Mouse (Mus musculus) hindbrain, embryonic 16.5 days (tissue): ENCODE measurements around the gene Tnfaip1. TPM values are rescaled to one million over a fixed set of nuclear protein-coding genes. Genes with fewer than 3 reads are reported as not detected.
"Not testable (repeated sequence)": the region's sequence is repeated elsewhere in the genome, so short reads cannot be mapped to it uniquely, and the experiment has no call there.

Experiments used
- ATAC-seq: fragments of 200-750 bp; cut with Nextera tagmentation; 2 replicates; pipeline ENCODE4 v1.8.0; 2017; ENCODE audit warnings: moderate TSS enrichment, moderate library complexity
- H3K27ac ChIP-seq: fragments of 300-500 bp; sonication (generic); 2 replicates; pipeline ENCODE4 v1.5.1; 2014; ENCODE audit warnings: low read depth, mild to moderate bottlenecking, control low read depth, low read length, moderate library complexity
- H3K27me3 ChIP-seq: fragments of 300-500 bp; sonication (generic); replicated peaks from 2 replicates; pipeline ENCODE4 v1.6.1; 2014; ENCODE audit warnings: low read length; ENCODE audit not compliant: control insufficient read depth, insufficient read depth
- H3K36me3 ChIP-seq: fragments of 300-500 bp; sonication (generic); 2 replicates; pipeline ENCODE4 v1.6.1; 2014; ENCODE audit warnings: mild to moderate bottlenecking, low read length, moderate library complexity, mixed read lengths; ENCODE audit not compliant: control insufficient read depth, insufficient read depth
- H3K4me1 ChIP-seq: fragments of 300-500 bp; sonication (generic); 2 replicates; pipeline ENCODE4 v1.6.1; 2014; ENCODE audit warnings: low read depth, low read length; ENCODE audit not compliant: control insufficient read depth, insufficient read depth
- H3K4me2 ChIP-seq: fragments of 300-500 bp; sonication (generic); 2 replicates; pipeline ENCODE4 v1.6.1; 2014; ENCODE audit warnings: mild to moderate bottlenecking, low read length, control low read depth, moderate library complexity
- H3K4me3 ChIP-seq: fragments of 300-500 bp; sonication (generic); 2 replicates; pipeline ENCODE4 v1.5.1; 2014; ENCODE audit warnings: mild to moderate bottlenecking, low read length, control low read depth, moderate library complexity
- H3K9ac ChIP-seq: fragments of 300-500 bp; sonication (generic); 2 replicates; pipeline ENCODE4 v1.6.1; 2014; ENCODE audit warnings: low read depth, mild to moderate bottlenecking, control low read depth, low read length, moderate library complexity
- H3K9me3 ChIP-seq: fragments of 300-500 bp; sonication (generic); 2 replicates; pipeline ENCODE4 v1.6.1; 2014; ENCODE audit warnings: mild to moderate bottlenecking, low read length, moderate library complexity; ENCODE audit not compliant: control insufficient read depth
- WGBS: fragments of 180-500 bp; shearing (Covaris S2); extraction: QIAGEN DNeasy Blood & Tissue Kit; methylation state at CpG from one replicate; pipeline ENCODE4 v1.1.7; 2014; 5-methylcytosine and 5-hydroxymethylcytosine counted together
- polyA plus RNA-seq: library from polyadenylated mRNA; unstranded; fragments of >200 nt; fragmentation: Nextera tagmentation; extraction: Ambion mirVana; gene quantifications from 2 replicates; pipeline ENCODE4 v1.2.1, GENCODE M21; 2015

Gene Tnfaip1
- polyA plus RNA-seq, result 69.3 and 70.8 TPM in 2 replicates

DNA sequence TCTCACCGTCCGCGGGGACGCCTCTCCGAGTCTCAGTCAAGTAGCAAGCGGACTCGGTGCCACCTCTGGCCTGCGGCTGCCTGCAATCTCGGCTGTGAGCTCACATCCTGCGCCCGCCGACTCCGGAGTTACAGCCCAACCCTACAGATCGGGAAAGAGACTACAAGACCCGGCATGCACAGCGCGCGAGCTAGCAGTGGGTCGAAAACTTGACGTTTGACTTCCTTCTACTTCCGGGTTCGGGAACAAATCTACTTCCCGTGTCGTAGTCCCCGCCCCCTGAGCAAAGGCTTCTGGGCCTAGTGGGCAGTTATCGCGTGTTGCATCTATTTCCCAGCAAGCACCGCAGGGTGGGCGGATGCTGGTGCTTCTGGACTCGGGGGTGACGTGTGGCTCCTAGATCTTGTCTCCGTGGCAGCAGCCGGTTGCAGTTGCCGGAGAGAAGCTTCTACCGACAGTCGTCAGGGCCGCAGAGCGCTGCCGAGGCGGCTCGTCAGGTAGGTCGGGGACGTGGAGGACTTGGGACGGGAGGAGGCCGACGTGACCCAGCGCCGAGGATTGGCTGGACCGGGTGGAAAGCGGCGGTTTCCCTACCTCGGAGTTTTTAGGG lies at the start of gene Tnfaip1, which contains the start of gene Ift20:
TSS of gene Tnfaip1 (minus strand) at position 253 of the 610 bp plus-strand sequence.
TSS of gene Ift20 (plus strand) at position 282 of the 610 bp plus-strand sequence.
- H3K27me3 ChIP-seq, result no peaks in the 10 kb centered on the region
- peak within 1 kb of the TSS; percentile 81 for H3K9ac ChIP-seq
- H3K4me2 ChIP-seq, result peak within 1 kb of the TSS; percentile 86
- peaks cover 26% of the 10 kb centered on the region for H3K4me1 ChIP-seq
- ATAC-seq, result peak; percentile 98
- peaks cover 8% of the 10 kb centered on the region for H3K36me3 ChIP-seq
- H3K4me3 ChIP-seq, result peak within 1 kb of the TSS; percentile 59
- WGBS, result under 1% methylated on average over 52 of the region's 52 CpGs
- peak within 1 kb of the TSS; percentile 89 for H3K27ac ChIP-seq
- H3K9me3 ChIP-seq, result no peaks in the 10 kb centered on the region

DNA sequence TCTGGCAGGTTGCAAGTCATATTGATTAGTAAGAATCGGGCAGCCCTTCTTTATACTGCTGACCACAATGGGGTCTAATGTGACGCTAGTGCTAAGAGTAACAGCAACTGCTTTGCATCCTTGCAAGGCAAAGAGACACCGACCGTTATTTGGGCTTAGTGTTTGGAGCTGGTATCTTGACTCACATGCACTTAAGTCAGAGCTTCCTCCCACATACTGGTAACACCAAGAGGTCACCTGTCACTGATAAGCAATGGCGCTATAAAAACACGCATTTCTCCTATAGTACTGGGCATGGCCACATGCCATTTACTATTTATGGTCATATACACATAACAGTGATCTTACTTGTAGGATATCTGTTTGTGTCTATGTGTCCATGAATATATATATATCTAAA lies 46.7 kb upstream of the Tnfaip1 start:
- Histone ChIP-seq H3K27ac (no peak overlapping the region), H3K36me3 (peaks cover 20% of the 10 kb centered on the region), H3K9me3 (no peaks in the 10 kb centered on the region), H3K9ac (no peak overlapping the region), H3K27me3 (no peaks in the 10 kb centered on the region), H3K4me2 (no peak overlapping the region), H3K4me1 (no peaks in the 10 kb centered on the region), H3K4me3 (no peak overlapping the region)
- no peak for ATAC-seq
- 92% methylated on average over 6 of the region's 6 CpGs for WGBS

DNA sequence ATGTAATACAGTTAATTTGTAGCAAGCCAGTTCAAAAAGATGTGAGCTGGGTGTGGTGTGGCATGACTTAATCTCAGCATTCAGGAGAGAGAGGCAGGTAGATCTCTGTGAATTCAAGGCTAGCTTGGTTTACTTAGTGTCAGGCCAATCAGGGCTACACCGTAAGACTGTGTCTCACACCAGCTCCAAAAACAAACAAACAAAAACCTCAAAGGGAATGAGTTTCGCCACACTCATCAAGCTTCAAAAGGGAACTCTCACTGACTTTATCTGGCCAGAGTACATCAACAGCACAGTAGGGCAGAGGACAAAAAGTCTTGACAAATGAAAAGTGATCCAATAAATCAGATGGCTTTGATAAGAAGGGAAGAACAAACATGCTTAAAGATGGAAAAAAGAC lies 38.8 kb upstream of the Tnfaip1 start:
- Histone ChIP-seq H3K9ac (no peak overlapping the region), H3K36me3 (peaks cover 8% of the 10 kb centered on the region), H3K4me2 (no peak overlapping the region), H3K4me1 (no peaks in the 10 kb centered on the region), H3K27me3 (no peaks in the 10 kb centered on the region), H3K4me3 (no peak overlapping the region), H3K27ac (no peak overlapping the region), H3K9me3 (no peaks in the 10 kb centered on the region)
- no peak for ATAC-seq
- 68% methylated on average over 2 of the region's 2 CpGs for WGBS

DNA sequence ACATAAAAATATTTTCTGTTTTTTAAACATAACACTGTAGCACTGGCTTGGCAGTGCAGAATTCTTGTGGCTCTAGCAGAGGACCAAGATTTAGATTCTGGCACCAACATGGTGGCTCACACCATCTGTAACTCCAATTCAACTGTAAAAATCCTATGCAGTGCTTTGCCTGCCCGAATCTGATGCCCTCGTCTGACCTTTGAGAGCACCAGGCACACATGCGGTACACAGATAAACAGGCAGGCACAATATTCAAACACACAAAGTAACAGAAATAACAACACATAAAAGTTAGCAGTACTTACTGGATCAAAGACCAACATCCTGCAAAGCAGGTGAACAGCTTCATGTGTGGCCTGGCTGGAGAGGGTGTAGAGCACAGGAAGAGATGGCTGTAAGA lies 38.4 kb upstream of the Tnfaip1 start:
- Histone ChIP-seq H3K4me3 (no peak overlapping the region), H3K9ac (no peak overlapping the region), H3K27ac (no peak overlapping the region), H3K4me2 (no peak overlapping the region), H3K36me3 (peaks cover 8% of the 10 kb centered on the region), H3K27me3 (no peaks in the 10 kb centered on the region), H3K9me3 (no peaks in the 10 kb centered on the region), H3K4me1 (no peaks in the 10 kb centered on the region)
- WGBS, result 92% methylated on average over 3 of the region's 3 CpGs
- ATAC-seq, result no peak

DNA sequence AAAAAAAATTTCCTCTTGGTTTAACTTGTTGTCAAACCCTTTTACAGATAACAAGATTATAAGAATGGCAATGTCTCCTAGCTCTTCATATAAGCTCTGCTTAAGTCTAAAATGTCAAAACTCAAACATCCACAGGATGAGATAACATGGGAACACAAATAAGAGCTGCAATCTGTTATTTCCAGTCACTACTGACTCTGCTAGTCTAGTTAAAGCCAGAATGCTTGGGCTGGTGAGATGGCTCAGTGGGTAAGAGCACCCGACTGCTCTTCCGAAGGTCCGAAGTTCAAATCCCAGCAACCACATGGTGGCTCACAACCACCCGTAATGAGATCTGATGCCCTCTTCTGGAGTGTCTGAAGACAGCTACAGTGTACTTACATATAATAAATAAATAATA lies 37.9 kb upstream of the Tnfaip1 start:
- 95% methylated on average over 3 of the region's 4 CpGs for WGBS
- not testable (repeated sequence) for H3K27ac ChIP-seq, ATAC-seq, H3K4me3 ChIP-seq, H3K9ac ChIP-seq, H3K4me2 ChIP-seq, H3K27me3 ChIP-seq, H3K36me3 ChIP-seq, H3K9me3 ChIP-seq, H3K4me1 ChIP-seq

DNA sequence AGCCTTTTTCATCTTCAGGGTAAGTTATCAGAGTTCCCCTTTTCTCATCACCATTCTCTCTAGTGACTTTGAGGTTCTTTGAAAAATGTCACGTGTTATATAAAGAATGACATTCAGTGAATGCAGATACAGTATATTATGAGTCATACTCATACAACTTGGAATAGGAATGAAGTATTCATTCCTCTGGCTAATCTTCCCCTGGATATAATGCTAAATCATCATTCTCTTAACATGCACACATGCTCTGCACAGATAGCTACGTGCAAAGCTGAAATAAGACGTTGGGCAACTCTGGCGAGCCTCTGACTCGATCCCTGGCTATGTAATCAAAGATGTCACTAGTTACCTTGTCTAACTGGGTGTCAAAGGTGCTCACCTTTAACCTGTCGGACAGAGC lies 35.7 kb upstream of the Tnfaip1 start:
- no peak overlapping the region for H3K27ac ChIP-seq
- H3K36me3 ChIP-seq, result peaks cover 6% of the 10 kb centered on the region
- H3K27me3 ChIP-seq, result no peaks in the 10 kb centered on the region
- no peak for ATAC-seq
- no peak overlapping the region for H3K4me3 ChIP-seq
- no peaks in the 10 kb centered on the region for H3K4me1 ChIP-seq
- no peaks in the 10 kb centered on the region for H3K9me3 ChIP-seq
- WGBS, result 91% methylated on average over 6 of the region's 6 CpGs
- no peak overlapping the region for H3K9ac ChIP-seq
- no peak overlapping the region for H3K4me2 ChIP-seq

DNA sequence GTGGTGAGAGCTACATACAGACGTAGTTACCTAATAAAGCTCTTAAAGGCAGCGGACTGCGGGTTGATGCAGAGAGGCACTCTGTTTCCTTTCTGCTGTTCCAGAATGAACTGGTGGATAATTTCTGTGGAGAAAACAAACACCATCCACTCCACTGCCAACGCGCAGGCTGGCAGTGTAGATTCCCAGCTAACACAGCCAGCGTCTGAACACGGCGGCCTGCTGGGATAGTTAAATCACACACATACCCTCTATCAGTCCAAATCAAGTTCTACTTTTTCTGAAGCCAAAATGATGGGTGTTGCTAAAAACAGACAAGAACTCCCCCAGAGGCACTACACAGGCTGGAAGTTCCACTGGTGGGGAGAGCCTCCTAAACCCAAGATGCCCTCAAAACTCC lies 35.3 kb upstream of the Tnfaip1 start:
- ATAC-seq, result no peak
- no peaks in the 10 kb centered on the region for H3K27me3 ChIP-seq
- 95% methylated on average over 8 of the region's 8 CpGs for WGBS

DNA sequence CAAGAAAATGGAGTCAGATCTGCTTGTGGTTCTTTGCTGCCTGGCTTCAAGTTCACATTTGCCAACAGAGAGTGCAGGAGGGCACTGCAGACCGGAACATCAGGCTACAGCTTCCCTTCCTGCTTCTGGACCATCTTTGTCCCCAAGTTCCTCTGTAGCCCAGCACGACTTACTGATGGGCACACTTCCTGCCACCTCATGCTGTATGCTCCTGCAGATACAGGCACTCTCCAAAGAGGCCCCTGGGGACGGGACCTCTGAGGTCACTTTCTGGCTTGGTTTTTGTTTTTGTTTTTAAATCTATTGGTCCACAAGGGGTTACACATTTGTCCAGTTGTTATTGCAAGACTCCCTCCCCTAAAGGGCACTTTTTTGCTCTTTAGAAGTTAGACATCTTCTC lies 33.7 kb upstream of the Tnfaip1 start:
- Histone ChIP-seq H3K4me2 (no peak overlapping the region), H3K4me1 (no peaks in the 10 kb centered on the region), H3K9me3 (no peaks in the 10 kb centered on the region), H3K4me3 (no peak overlapping the region), H3K27ac (no peak overlapping the region), H3K9ac (no peak overlapping the region), H3K27me3 (no peaks in the 10 kb centered on the region), H3K36me3 (peaks cover 6% of the 10 kb centered on the region)
- WGBS, result 76% methylated on average over 3 of the region's 3 CpGs
- ATAC-seq, result no peak

More for the DNA sequence above, 35.3 kb upstream of the Tnfaip1 start:
- no peak overlapping the region for H3K4me3 ChIP-seq
- no peaks in the 10 kb centered on the region for H3K4me1 ChIP-seq
- no peak overlapping the region for H3K9ac ChIP-seq
- H3K4me2 ChIP-seq, result no peak overlapping the region
- H3K27ac ChIP-seq, result no peak overlapping the region
- peaks cover 6% of the 10 kb centered on the region for H3K36me3 ChIP-seq
- no peaks in the 10 kb centered on the region for H3K9me3 ChIP-seq

DNA sequence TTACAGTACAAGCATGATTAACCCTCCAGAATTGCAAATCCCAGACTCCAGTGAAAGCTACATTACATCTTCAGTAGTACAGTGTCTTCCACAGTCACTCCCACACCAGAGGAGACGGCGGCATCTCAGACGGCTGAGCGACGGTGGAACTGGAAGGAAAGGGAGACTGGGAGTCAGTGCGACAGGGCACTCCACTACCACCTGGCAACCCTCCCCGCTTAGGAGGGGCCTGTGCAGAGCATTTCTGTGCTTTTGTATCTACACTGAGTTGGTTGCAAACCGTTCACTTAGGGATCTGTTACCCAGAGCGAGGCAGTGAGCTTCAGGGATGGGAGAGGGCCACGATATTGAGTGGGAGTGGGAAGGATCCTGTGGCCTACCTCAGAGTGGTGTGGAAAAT lies 32.7 kb upstream of the Tnfaip1 start:
- Histone ChIP-seq H3K4me2 (no peak overlapping the region), H3K9me3 (no peaks in the 10 kb centered on the region), H3K36me3 (peaks cover 6% of the 10 kb centered on the region), H3K9ac (no peak overlapping the region), H3K4me3 (no peak overlapping the region), H3K27ac (no peak overlapping the region), H3K4me1 (no peaks in the 10 kb centered on the region), H3K27me3 (no peaks in the 10 kb centered on the region)
- 85% methylated on average over 10 of the region's 10 CpGs for WGBS
- no peak for ATAC-seq
